ENCODE assay signal across 9 mouse cellular contexts in the genomic region with DNA sequence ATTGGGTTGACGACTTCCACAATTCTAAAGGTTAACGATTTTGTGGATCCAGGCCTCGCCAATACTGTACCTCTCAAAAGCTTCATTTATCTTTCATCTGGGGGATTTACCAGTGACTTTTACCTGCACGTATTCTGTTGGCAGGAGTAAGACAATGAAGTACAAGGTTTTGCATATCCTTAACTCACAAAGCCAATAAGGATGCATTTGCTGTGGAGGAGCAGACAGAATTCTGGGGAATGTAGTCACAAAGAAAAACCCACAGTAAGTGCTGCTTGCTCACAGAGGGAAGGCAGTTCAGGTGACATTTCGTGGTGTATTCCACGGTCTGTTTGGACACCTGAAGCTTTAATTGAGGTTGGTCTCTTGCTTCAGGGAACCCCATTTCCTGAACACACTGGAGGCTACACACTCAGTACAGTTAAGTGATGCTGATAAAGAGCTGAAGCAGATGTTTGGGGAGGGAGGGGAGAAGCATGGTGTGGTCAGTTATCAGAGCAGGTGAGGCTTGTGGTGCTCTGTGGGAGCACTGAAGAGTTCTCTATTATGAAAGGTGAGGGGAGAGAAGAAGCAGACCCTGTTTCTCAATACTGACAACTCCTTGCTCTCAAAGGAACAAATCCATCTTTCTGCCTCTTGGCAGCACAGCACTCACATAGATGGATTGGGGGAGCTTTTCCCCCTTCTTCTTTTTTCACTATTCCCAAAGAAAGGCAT.
DNase-seq lines count a peak whose midpoint lies in the region; ATAC-seq lines count a peak whose summit lies in the region.
"Had no signal": no experiment of that assay in that cellular context is flagged by ENCODE, and none has a peak within 500 bp of the region (broad histone marks: within the 10 kb centered on the region; RNA-seq: fewer than 3 reads in every experiment).

No protein-coding gene starts in this region.

- no peak overlapping the region for H3K9ac ChIP-seq in lung, embryonic 15.5 days
- H3K9ac ChIP-seq in embryonic facial prominence, embryonic 13.5 days, result no peak overlapping the region; the same call in 1 of the 2 replicates
- H3K9ac ChIP-seq in hindbrain, embryonic 11.5 days (ENCODE audit: low read depth, low read length), result no peak overlapping the region
- H3K9ac ChIP-seq in midbrain, embryonic 14.5 days (replicated peaks; ENCODE audit: low read length), result no peak overlapping the region
- H3K9ac ChIP-seq: liver, embryonic 13.5 days had no signal

- no peak for ATAC-seq in lung, embryonic 15.5 days (ENCODE audit: borderline replicate concordance, extremely low read depth, low FRiP score, low TSS enrichment)
- peak; percentile 62 for ATAC-seq in embryonic facial prominence, embryonic 13.5 days (ENCODE audit: insufficient number of reproducible peaks, insufficient read depth, low FRiP score, low TSS enrichment, low read depth)
- 0 out of 2 replicates have a peak, but pooled peaks have one; percentile 14 for ATAC-seq in hindbrain, embryonic 11.5 days (ENCODE audit: low FRiP score)
- no peak for ATAC-seq in midbrain, embryonic 14.5 days (ENCODE audit: low FRiP score, low TSS enrichment)

- H3K27ac ChIP-seq in lung, embryonic 15.5 days, result peak overlapping the region; percentile 7
- H3K27ac ChIP-seq in embryonic facial prominence, embryonic 13.5 days, result peak overlapping the region; percentile 89
- no peak overlapping the region for H3K27ac ChIP-seq in hindbrain, embryonic 11.5 days (ENCODE audit: low read depth, low read length)
- H3K27ac ChIP-seq in midbrain, embryonic 14.5 days (replicated peaks; ENCODE audit: low read depth, low read length), result peak overlapping the region; percentile 5; the same call in 1 of the 2 replicates
- H3K27ac ChIP-seq: liver, embryonic 13.5 days had no signal

- H3K4me1 ChIP-seq in lung, embryonic 15.5 days, result peaks cover 9% of the 10 kb centered on the region
- H3K4me1 ChIP-seq in embryonic facial prominence, embryonic 13.5 days, result peaks cover 28% of the 10 kb centered on the region
- H3K4me1 ChIP-seq in hindbrain, embryonic 11.5 days (replicated peaks; ENCODE audit: control insufficient read depth, insufficient read depth, low read length), result no peaks in the 10 kb centered on the region
- peaks cover 6% of the 10 kb centered on the region; the same call in 1 of the 2 replicates for H3K4me1 ChIP-seq in midbrain, embryonic 14.5 days (ENCODE audit: control insufficient read depth, insufficient read depth, low read length)
- H3K4me1 ChIP-seq: liver, embryonic 13.5 days had no signal

- WGBS in lung, embryonic 15.5 days, result 70% methylated on average over 6 of the region's 6 CpGs
- 66% methylated on average over 6 of the region's 6 CpGs for WGBS in embryonic facial prominence, embryonic 13.5 days
- 83% methylated on average over 6 of the region's 6 CpGs for WGBS in hindbrain, embryonic 11.5 days
- WGBS in midbrain, embryonic 14.5 days, result 84% methylated on average over 6 of the region's 6 CpGs

- no peak for DNase-seq in lung, postnatal 4 days
- no peak for DNase-seq in hindbrain, embryonic 11.5 days (ENCODE audit: low spot score)
- no peak for DNase-seq in midbrain, embryonic 14.5 days
- no peak for DNase-seq in urinary bladder, postnatal 25 days (ENCODE audit: low spot score)
- DNase-seq in cerebellum, postnatal 4 days (ENCODE audit: low spot score in 2 of 2), result no peak
- DNase-seq in left cerebral cortex, adult 11 months (ENCODE audit: low spot score), result no peak
- DNase-seq: liver, embryonic 13.5 days had no signal

- no peaks in the 10 kb centered on the region for H3K27me3 ChIP-seq in lung, embryonic 15.5 days
- no peaks in the 10 kb centered on the region for H3K27me3 ChIP-seq in embryonic facial prominence, embryonic 13.5 days
- no peaks in the 10 kb centered on the region for H3K27me3 ChIP-seq in hindbrain, embryonic 11.5 days (ENCODE audit: control insufficient read depth, insufficient read depth, low read length)
- H3K27me3 ChIP-seq in midbrain, embryonic 14.5 days (ENCODE audit: control insufficient read depth, insufficient read depth, low read length), result no peaks in the 10 kb centered on the region
- H3K27me3 ChIP-seq: liver, embryonic 13.5 days had no signal

- H3K4me3 ChIP-seq in lung, embryonic 15.5 days, result no peak overlapping the region
- no peak overlapping the region for H3K4me3 ChIP-seq in embryonic facial prominence, embryonic 13.5 days
- no peak overlapping the region for H3K4me3 ChIP-seq in hindbrain, embryonic 11.5 days (ENCODE audit: low read depth, low read length)
- H3K4me3 ChIP-seq in midbrain, embryonic 14.5 days (replicated peaks; ENCODE audit: low read depth, low read length), result no peak overlapping the region
- H3K4me3 ChIP-seq: liver, embryonic 13.5 days had no signal

- H3K36me3 ChIP-seq in lung, embryonic 15.5 days, result no peaks in the 10 kb centered on the region
- H3K36me3 ChIP-seq in embryonic facial prominence, embryonic 13.5 days, result no peaks in the 10 kb centered on the region
- no peaks in the 10 kb centered on the region for H3K36me3 ChIP-seq in hindbrain, embryonic 11.5 days (ENCODE audit: control insufficient read depth, insufficient read depth, low read length)
- no peaks in the 10 kb centered on the region for H3K36me3 ChIP-seq in midbrain, embryonic 14.5 days (ENCODE audit: control insufficient read depth, insufficient read depth, low read length)
- H3K36me3 ChIP-seq: liver, embryonic 13.5 days had no signal

- H3K9me3 ChIP-seq in lung, embryonic 15.5 days, result no peaks in the 10 kb centered on the region
- H3K9me3 ChIP-seq in embryonic facial prominence, embryonic 13.5 days, result no peaks in the 10 kb centered on the region
- H3K9me3 ChIP-seq in hindbrain, embryonic 11.5 days (ENCODE audit: control insufficient read depth, low read length), result no peaks in the 10 kb centered on the region
- no peaks in the 10 kb centered on the region for H3K9me3 ChIP-seq in midbrain, embryonic 14.5 days (ENCODE audit: control insufficient read depth, low read length)
- H3K9me3 ChIP-seq: liver, embryonic 13.5 days had no signal

- no peak overlapping the region for H3K4me2 ChIP-seq in lung, embryonic 15.5 days
- 0 out of 2 replicates have a peak overlapping the region, but pooled peaks have one; percentile 7 for H3K4me2 ChIP-seq in embryonic facial prominence, embryonic 13.5 days
- no peak overlapping the region for H3K4me2 ChIP-seq in hindbrain, embryonic 11.5 days (replicated peaks; ENCODE audit: low read depth, low read length)
- no peak overlapping the region for H3K4me2 ChIP-seq in midbrain, embryonic 14.5 days (ENCODE audit: low read length)
- H3K4me2 ChIP-seq: liver, embryonic 13.5 days had no signal

Comparison
In these comparisons a context has a peak if more than half of its experiments do, and no peak if none do; other contexts are left out.
1. ATAC-seq: peak in embryonic facial prominence, embryonic 13.5 days (single experiment) and hindbrain, embryonic 11.5 days (single experiment); none in lung, embryonic 15.5 days (single experiment) and midbrain, embryonic 14.5 days (single experiment).